Mouse (Mus musculus): ENCODE measurements around the gene Camk1d.

Camk1d gene

GRCm38 (mm10) chr2:5714211-5715053, at the start of gene Camk1d:
Gene Camk1d, minus strand, starts transcription at chr2:5714515.
- peak; percentile 86 to 87 for DNase-seq (ENCODE audit: low spot score in 2 of 2)

GRCm38 (mm10) chr2:5762031-5762430, 47.7 kb upstream of the Camk1d start:
- no peak for DNase-seq (ENCODE audit: low spot score in 2 of 2)

GRCm38 (mm10) chr2:5760479-5761008, 46.2 kb upstream of the Camk1d start:
- no peak for DNase-seq (ENCODE audit: low spot score in 2 of 2)

- DNase-seq (ENCODE audit: low spot score in 2 of 2), result no peak
Measured at GRCm38 (mm10) chr2:5758569-5758968, 44.3 kb upstream of the Camk1d start.

- no peak for DNase-seq (ENCODE audit: low spot score in 2 of 2)
Measured at GRCm38 (mm10) chr2:5750872-5751271, 36.6 kb upstream of the Camk1d start.

- no peak for DNase-seq (ENCODE audit: low spot score in 2 of 2)
Measured at GRCm38 (mm10) chr2:5749210-5749609, 34.9 kb upstream of the Camk1d start.

GRCm38 (mm10) chr2:5747545-5748043, 33.3 kb upstream of the Camk1d start:
- DNase-seq (ENCODE audit: low spot score in 2 of 2), result no peak

- DNase-seq (ENCODE audit: low spot score in 2 of 2), result no peak
Measured at GRCm38 (mm10) chr2:5746529-5746928, 32.2 kb upstream of the Camk1d start.

GRCm38 (mm10) chr2:5743886-5744285, 29.6 kb upstream of the Camk1d start:
- DNase-seq (ENCODE audit: low spot score in 2 of 2), result no peak

GRCm38 (mm10) chr2:5740913-5741312, 26.6 kb upstream of the Camk1d start:
- no peak for DNase-seq (ENCODE audit: low spot score in 2 of 2)

- DNase-seq (ENCODE audit: low spot score in 2 of 2), result no peak
Measured at GRCm38 (mm10) chr2:5735881-5736280, 21.6 kb upstream of the Camk1d start.

GRCm38 (mm10) chr2:5733300-5734085, 19.2 kb upstream of the Camk1d start:
- no peak for DNase-seq (ENCODE audit: low spot score in 2 of 2)

- DNase-seq (ENCODE audit: low spot score in 2 of 2), result no peak
Measured at GRCm38 (mm10) chr2:5732047-5732446, 17.7 kb upstream of the Camk1d start.

GRCm38 (mm10) chr2:5730364-5730792, 16.1 kb upstream of the Camk1d start:
- DNase-seq (ENCODE audit: low spot score in 2 of 2), result no peak

GRCm38 (mm10) chr2:5729931-5730330, 15.6 kb upstream of the Camk1d start:
- DNase-seq (ENCODE audit: low spot score in 2 of 2), result no peak

- DNase-seq (ENCODE audit: low spot score in 2 of 2), result no peak
Measured at GRCm38 (mm10) chr2:5725028-5725701, 10.8 kb upstream of the Camk1d start.

GRCm38 (mm10) chr2:5717675-5718074, 3.4 kb upstream of the Camk1d start:
- DNase-seq (ENCODE audit: low spot score in 2 of 2), result no peak

- no peak for DNase-seq (ENCODE audit: low spot score in 2 of 2)
Measured at GRCm38 (mm10) chr2:5715544-5715943, 1.2 kb upstream of the Camk1d start.

GRCm38 (mm10) chr2:5715054-5715410, 717 bp upstream of the Camk1d start:
- no peak for DNase-seq (ENCODE audit: low spot score in 2 of 2)

- peak; percentile 73 for DNase-seq (ENCODE audit: low spot score in 2 of 2)
Measured at GRCm38 (mm10) chr2:5713325-5714210, 747 bp downstream of the Camk1d start.

- DNase-seq (ENCODE audit: low spot score in 2 of 2), result no peak
Measured at GRCm38 (mm10) chr2:5712255-5712654, 2.1 kb downstream of the Camk1d start.

Data from spleen, postnatal 36 days (tissue).